Mouse (Mus musculus) ES-Bruce4 (cell line): ENCODE results near the gene Mtus2.

Source experiments
- CTCF ChIP-seq: IDR thresholded peaks from one replicate; pipeline ENCODE4 v1.8.1; 2011; ENCODE audit warnings: low read depth, low read length
- EP300 ChIP-seq: IDR thresholded peaks from 2 replicates; pipeline ENCODE4 v1.6.1; 2011; ENCODE audit warnings: low read depth, low read length; ENCODE audit not compliant: insufficient read depth

GRCm38 (mm10) chr5:148349327-148350011, 392.3 kb downstream of the Mtus2 start:
- TF ChIP-seq EP300: no peak
- TF ChIP-seq CTCF: no peak
